Mouse (Mus musculus) stomach, postnatal 0 days (tissue): Measurements from ENCODE around the gene Adi1.

Source experiments
- CTCF ChIP-seq: IDR thresholded peaks from 2 replicates; pipeline ENCODE4 v1.5.1; 2016; ENCODE audit warnings: antibody characterized with exemption, low read depth, mild to moderate bottlenecking, moderate library complexity
- EP300 ChIP-seq: optimal IDR thresholded peaks from 2 replicates; pipeline ENCODE3; 2016; ENCODE audit warnings: antibody characterized with exemption

- TF ChIP-seq EP300, result no peak
- no peak for TF ChIP-seq CTCF
These were observed 19.2 kb downstream of the Adi1 start for GRCm38 (mm10) chr12:28694231-28694630.
